Mouse (Mus musculus): ENCODE data around the gene Itih2.

The Itih2 gene

DNA sequence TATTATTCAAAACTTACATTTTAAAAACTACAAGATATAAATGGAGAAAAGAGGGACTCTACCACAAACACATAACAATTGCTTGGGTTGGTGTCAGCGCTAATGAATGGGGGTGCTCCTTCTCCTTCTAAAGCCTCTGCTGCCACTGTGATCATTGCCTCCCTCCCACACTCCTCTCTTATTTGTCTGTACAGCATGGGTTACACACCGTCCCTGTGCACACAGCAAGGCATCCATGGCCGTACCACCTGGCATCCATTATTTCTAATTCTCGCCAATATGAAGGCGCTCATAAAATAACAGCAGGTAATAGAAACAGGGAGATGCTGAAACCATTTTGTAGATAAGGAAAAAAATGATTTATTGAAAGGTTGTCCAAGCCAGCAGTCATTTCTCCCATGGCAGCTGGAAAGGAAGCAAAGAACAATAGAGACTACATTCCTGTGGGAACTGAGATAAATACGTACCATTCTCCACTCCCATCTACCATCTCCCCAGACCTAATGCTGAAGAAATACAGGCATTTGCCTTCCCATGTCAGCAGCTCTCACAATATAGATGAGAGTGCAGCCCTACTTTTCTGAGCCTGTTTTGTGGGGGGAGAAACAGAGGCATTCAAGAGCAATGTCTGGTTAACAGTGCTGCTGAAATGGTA, 22.5 kb downstream of the Itih2 start:
- DNase-seq, result no peak

DNA sequence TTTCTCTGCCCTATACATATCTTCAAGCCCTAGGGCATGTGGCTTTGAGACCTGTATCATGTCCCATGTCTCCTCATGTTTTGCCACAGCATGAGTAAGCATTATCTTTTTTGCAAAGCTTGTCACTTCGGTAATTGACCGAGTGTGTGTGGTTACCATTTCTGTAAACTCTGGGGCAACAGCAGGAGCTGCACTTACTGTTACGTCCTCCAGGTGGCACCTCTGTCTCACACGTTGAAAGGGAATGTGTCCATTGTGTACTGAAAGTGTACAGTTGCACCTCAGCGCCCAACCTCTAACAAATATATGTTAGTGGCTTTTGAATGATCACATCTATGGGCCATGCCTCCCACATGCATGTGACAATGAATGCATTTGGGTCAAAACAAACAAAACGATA, 30.0 kb downstream of the Itih2 start:
- DNase-seq, result peak; percentile 26

DNA sequence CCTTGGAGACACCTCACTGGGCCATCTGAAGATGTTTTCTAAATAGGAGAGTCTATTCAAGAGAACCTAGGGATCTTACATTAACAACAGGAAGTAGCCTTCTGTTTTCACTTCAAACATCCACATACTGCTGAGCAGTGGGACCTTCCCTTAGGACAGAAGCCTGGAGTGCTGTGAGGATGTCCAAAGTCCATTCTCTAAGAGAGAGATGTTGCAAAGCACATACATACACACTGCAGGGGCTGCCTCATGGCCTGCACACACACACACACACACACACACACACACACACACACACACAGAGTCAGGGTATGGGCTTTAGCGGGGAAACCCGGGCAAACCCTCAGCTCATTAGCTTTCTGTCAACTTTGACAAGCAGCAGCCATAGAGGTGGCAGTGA, 30.7 kb downstream of the Itih2 start:
- no peak for DNase-seq

DNA sequence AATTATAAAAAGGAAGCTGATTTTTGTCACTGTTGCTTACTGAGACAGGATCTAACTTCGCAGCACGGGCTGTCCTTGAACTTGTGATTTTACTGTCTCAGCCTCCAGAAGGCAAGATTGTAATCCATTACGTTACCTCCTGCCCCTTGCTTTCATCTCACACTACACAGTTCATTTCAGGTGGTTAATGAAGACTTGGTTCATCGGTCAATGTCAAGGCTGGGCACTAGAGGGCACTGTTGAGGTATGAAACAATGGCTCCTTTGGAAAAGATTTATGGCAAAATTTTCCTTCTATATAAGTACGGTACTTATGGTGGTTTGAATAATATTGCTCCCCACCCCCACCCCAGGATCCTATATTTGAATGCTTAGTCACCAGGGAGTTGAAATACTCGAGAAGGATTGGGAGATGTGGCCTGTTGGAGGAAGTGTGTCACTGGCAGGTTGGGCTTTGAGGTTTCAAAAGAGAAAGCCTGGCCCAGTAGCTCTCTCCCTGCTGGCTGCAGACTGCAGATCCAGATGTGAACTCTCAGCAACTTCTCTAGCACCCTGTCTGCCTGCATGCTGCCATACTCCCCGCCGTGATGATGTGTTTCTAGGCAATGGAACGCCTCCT, 32.5 kb downstream of the Itih2 start:
- peak; percentile 79 for DNase-seq

DNA sequence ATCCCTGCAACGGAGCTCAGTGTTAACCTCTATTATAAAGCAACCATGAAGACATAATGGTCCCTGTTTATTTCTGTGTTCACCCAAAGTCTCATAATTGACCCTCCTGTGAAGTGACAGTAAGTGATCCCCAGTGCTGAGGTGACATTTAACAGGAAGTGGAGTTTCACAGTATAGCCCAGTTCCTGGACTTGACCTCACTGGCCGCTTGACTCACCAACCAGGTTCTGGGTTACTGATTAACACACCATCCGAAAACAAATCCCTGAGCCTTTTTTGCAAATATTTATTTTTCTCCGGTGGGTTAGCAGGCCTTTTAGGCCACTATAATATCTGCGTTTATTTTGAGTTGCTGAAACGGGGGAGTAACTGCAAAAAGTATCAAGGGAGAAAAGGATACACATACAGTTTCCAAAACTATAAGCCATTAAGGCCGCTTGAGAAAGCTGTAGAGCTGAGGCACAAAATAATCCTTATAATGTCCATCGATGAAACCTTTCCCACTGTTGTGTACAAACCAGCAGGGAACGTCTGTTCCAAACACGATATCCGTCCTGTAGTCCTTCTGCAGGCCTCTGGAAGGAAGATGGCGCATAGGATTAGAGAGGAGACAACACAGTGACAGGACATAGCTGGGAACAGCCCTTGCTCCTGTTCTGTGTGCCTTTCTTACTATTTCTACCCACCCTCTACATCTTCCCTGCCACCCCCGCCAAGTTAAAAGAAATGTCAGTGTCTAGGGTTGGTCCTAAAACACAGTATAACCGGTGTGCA, 36.7 kb downstream of the Itih2 start:
- no peak for DNase-seq

DNA sequence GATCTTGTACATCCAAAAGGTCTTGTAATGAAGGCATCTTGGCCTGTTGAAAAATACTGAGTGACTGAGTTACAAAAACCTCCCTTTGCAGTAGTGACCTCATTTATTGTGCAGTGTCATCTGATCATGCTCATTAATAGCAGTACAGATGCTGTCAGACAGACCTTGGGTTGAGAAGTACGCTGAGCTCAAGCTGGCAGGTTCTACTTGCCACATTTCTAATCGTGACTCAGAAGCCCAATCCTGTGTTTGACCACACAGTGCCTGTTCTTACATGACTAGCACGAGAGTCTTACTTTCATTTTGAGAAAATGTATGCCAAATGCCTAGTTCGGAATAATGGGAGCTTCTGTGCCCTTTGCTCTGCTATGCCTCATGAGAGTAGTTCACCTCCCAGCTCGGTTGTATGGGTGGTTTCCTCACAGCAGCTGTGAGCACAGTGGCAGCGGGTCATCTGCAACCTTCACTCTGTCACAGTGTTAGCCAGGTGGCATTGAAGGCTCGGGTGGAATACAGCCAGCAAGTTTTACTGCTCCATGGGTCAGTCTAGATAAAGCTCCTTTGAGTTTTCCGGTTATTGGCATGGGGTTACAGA, 43.8 kb downstream of the Itih2 start:
- no peak for DNase-seq

DNA sequence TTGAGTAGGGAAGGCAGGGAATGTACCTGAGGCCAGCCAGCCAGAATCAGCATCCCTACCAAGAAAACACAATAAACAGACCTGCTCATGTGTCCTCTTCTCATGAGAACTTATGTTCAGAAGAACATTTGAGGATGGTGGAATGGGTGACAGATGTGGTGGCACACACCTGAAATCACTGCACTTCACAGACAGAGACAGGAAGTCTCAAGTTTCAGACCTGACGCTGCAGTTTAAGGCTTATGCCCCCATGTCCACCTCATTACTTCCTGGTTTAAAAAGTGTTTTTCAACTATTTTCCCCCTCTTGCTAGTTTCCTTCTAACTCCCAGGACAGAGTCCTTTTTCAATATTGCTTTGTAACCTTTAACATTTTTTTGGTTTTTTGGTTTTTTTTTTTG, 48.5 kb downstream of the Itih2 start:
- DNase-seq, result no peak

DNA sequence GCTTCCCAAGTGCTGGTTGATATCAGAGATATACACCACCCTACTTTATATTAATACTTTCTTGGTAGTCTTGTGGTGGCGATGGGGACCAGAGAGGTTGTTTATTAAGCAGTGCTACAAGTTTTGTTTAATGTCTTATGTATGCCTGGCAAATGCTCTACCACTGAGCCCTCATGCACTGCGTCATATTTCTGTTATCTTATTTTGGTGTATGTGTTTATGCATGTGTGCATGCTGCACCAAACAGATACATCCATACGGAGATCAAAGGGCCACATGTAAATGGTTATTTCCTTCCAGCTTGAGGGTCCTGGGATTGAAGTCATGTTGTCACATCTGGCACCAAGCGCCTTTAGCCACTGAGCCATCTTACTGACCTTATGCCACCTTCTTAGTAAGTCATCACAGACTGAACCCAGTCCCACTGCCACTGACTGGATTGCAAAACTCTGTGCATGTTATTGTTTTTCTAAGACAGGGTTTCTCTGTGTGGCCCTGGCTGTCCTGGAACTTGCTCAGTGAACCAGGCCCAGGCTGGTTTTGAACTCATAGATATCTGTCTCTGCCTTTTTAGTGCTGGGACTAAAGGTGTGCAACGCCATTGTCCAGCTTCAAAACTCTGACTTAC, 49.6 kb downstream of the Itih2 start:
- no peak for DNase-seq

DNA sequence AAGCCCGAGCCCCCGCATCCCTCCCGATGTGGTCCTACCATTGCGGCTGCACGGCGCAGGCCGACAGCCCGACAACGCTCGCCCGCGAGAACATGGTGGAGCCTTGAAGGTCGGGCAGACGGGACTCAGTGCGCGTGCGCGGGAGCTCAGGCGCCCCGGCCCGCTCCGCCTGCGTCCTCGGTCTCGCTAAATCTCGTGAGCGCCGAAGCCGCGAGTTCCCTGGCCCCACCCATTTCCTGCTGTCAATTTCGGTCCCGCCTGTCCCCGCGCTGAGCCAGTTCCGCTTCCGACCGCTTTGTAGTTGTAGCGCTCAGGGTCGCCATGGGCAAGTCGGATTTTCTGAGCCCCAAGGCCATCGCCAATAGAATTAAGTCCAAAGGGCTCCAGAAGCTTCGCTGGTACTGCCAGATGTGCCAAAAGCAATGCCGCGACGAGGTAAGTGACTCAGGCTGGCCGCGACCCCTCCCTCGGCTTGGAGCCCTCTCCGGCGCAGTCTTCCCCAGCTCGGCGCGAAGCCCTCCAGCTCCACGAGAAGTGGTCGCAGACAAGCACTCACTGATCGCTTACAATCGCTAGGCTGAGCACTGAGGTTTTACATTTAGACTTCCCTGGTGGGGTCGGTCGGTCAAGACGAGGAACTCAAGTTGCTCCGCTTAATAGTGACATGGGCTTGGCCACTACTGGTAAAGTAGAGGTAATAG, 50.7 kb downstream of the Itih2 start, which contains the start of the genes Atp5c1 and Kin:
Gene Atp5c1 (minus strand): TSS at position 201 of the 701 bp plus-strand sequence.
Gene Kin (plus strand): TSS at position 284 of the 701 bp plus-strand sequence.
- peak; percentile 96 for DNase-seq

DNA sequence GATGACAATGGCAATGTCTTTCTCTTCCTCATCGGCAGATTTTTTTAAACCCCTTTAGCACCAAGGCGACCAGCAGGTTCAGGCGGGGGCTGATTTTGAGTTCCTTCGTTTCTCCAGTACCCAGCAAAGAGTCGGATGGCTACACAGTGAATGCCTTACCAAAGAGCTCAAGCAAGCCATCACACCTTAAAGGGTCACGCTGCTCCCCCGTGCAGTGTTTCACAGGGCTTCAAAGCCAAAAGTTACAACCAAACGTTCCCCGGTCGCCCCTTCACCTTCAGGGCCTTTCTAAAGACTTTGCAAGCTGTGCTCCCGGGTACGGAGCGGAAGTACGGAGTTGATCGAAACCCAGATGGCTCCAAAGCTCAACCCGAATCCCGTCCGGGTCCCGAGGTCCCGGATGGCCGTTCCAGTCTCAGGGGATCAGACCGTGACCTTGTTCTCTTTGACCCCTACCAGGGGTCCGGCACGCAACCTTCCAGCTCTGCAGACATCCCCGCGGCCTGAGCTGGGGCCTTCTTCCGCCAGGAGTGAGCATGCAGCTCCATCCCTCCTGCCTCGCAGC, 51.4 kb downstream of the Itih2 start:
- DNase-seq, result no peak

DNA sequence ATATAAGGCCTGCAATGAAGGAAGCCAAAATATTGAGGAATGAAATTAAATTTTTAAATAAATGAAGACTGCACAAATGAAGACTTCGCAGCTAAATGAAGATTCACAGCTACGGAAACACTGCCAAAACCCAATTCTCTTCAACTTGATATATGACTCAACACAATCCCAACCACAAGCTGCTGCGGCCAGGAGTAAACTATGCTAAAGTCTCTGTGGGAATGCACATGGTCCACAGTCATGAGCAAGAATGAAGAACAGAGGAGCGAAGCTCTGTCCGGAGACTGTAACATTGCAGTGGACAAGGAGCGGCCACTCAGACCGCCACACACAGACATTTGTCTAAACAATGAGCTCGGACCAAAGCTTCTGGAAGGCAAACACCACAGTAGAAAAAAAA, 54.5 kb downstream of the Itih2 start:
- DNase-seq, result no peak

DNA sequence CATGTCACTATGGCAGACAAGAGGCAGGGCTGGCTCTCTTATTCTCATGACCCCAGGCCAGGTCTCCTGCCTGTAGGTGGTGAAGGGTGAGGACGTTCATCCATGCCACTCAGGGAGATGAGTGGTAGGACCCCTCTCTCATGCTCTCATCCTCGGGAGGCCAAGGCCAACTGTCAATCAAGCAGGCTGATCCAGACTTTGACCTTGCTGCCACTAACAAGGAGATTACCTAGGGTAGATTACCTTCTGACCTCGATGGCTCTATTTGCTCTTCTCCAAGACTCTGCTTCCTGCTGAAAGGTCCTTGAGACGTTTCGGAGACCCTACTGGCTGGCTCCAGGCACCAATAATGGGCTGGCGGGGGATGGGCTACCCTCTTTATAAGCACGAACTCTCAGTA, 56.7 kb downstream of the Itih2 start:
- no peak for DNase-seq

DNA sequence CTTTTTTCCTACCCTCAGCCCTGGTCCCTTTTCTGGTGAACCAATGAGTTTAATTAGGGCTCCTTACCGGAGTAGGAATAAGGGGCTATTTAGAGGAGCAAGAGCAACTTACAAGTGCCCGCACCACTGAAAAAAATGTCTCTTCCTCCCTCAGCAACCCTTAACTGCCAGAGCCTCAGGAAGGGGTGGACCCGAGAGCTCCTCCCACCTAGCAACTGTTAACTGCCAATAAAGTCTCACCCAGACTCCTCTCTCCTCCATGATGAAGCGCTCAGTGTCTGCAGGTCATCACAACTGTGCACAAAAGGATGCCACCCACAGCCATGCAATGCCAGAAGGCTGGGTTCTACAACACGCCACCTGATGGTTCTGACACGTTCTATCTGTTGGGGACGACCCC, 59.4 kb downstream of the Itih2 start:
- no peak for DNase-seq

DNA sequence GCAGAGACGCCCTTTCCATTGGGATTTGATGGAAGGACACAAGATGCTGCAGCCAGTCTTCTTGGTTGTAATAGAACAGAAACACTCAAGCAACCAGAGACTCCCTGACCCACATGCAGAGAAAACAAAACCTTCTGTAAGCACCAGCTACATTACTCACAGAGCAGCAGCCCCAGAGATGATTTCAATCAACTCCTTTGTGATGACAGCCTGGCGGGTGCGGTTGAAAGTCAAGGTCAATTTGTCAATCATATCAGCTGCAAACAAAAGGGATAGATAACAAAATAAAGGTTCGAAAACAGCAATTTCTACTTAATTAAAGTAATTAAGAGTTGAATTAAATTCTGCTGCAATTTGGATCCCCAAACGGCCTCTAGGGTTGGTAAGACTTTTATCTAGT, 72.4 kb downstream of the Itih2 start:
- DNase-seq, result no peak

DNA sequence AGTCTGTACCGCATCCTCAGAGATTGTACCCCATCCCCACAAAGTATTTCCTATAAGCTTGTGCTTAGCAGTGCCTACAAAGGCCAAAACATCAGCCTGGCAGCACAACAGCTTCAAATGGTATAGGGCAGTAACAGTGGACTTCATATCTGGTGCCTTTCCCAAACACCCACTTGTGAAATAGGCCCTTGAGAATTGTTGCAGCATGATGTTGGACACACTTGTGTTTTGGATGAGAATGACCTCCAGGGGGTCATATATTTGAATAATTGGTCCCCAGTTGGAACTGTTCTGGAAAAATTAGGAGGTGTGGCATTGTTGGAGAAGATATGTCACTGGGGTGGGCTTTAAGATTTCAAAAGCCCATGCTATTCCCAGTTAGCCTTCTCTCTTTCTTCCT, 79.2 kb downstream of the Itih2 start:
- DNase-seq, result no peak

DNA sequence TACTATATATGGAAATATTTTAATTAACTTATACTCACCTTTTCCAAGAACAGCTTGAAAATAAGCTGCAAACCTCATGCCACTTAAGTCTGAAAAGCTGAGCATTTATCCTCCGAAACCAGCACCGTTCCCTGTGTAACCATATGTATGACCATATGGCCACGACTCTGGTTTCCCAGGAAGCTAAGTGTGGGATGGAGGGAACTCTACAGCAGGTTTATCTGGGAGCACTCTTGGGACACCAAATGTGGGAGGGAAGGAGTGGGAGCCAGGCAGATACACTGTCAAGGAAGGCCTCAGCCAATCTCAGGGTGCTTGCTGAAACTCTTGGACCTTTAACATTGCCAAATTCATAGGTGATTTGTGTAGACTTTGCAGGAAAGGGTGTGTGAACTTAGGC, 80.3 kb downstream of the Itih2 start:
- no peak for DNase-seq

DNA sequence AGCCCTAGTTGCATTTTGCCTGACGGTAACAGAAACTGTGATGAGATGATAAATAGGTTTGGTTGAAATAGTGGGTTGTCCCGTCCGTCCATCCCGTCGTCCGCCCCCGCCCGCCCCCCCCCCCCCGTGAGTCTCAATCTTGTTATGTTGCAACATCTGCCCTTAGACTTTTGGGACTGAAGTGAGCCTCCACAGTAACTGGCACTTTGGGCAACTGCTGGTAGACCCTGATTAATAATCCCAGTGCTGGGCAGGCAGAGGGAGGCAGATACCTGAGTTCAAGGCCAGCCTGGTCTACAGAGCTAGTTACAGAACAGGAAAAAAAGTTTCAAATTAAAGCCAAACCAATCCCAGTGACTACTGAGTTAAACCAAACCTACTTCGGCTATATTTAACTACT, 81.7 kb downstream of the Itih2 start:
- no peak for DNase-seq

DNA sequence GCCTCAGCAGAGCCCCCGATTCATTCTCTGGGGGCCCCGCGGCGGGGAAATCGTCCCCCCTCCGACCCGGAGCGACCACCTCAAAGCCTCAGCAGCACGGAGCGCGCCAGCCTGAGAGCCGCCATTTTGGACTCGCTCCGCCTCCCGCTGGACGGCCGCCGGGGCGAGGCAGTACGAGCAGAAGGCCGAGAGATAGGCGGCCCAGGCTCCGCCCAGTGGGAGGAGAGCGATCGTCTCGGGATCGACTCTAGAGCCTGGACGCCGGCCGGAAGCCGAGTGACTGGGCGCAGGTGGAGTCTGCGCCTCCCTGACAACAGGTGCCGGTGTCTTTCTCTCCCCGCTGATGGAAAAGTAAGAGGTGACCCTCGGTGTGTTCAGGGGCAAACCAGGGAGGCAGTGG, 82.7 kb downstream of the Itih2 start, which contains the start of gene Taf3:
Gene Taf3 (minus strand): TSS at position 136 of the 400 bp plus-strand sequence.
- peak; percentile 93 for DNase-seq

DNA sequence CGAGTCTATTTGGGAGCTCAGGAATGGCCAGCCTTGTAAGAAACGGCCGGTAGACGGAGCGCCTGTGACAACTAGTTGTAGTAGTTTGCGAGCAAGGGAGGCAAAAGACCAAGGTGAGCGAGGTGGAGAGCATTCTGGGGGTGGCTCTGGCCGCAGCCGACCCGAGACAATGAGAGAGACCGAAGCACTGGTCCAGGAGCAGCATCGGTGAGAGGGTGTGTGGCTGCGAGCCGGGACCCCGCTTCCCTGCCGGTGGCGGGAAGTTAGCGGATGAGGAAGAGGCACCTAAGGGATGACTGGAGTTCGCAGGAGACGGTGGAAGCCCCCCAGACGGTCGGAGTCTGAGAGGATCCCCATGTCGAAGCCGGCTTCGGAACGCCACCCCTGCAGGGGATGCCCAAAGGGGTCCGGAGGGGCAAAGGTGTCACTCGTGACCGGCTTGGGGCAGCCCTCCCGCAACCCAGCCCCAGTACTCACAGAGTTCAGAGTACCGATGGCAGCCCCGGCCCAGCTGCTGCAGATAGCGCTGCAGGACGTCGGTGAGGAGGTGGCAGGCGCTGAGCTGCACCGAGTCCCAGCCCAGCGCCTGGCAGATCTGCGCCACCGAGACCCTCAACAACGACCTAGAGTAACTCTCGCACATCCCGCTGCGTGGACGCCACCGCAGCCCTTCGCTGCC, 83.3 kb downstream of the Itih2 start:
- DNase-seq, result peak; percentile 29
